Comparison of ENCODE assay signal across 22 mouse cellular contexts in the genomic region with DNA sequence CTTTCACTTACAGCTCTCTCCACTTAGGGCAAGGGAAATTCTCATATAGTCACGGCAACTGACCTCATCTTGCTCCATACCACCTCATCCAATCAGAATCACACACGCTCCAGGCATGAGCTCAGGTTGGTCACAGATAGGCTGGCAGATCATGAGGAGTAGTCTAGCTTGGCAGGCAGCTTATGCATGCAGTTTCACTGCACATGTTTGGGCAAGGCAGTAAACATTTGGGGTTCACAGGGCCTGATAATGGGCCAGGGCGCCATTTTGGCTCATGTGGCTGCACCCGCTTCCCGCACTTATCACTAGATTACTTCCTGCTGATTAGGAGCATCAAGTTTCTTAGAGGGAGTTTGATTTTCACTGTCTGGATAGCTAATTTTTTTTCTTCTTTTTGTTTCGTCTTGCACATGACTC. TPM values are rescaled to one million over a fixed set of nuclear protein-coding genes. Genes with fewer than 3 reads are reported as not detected.
DNase-seq lines count a peak whose midpoint lies in the region; TF ChIP-seq lines count a peak whose summit lies in the region.
"Had no signal": no experiment of that assay in that cellular context is flagged by ENCODE, and none has a peak within 500 bp of the region (broad histone marks: within the 10 kb centered on the region; RNA-seq: fewer than 3 reads in every experiment).

No protein-coding gene starts in this region.

- no peak overlapping the region for H3K4me3 ChIP-seq in left cerebral cortex, adult 2 months
- H3K4me3 ChIP-seq: embryonic facial prominence, embryonic 10.5 days; forebrain, embryonic 13.5 days; gastrocnemius, adult 2 months; heart, embryonic 10.5 days; hindbrain, embryonic 12.5 days had no signal

- no peaks in the 10 kb centered on the region for H3K27me3 ChIP-seq in splenic B cell, adult 2 months (ENCODE audit: control insufficient read depth, insufficient read depth, low read length, poor library complexity, severe bottlenecking)
- H3K27me3 ChIP-seq: forebrain, embryonic 13.5 days; hindbrain, embryonic 12.5 days had no signal

- DNase-seq in 416B (ENCODE audit: low read depth), result peak; percentile 55
- peak; percentile 15 for DNase-seq in CD4-positive helper T cell, adult 2 months (ENCODE audit: low read depth, low spot score)
- peak; percentile 28 for DNase-seq in brain, adult 2 months (ENCODE audit: low read depth, low spot score)
- DNase-seq in splenic B cell, adult 2 months (ENCODE audit: low read depth, low spot score), result peak; percentile 52
- no peak for DNase-seq in left cerebral cortex, adult 2 months (ENCODE audit: extremely low spot score in 1 of 2, low spot score in 2 of 2)
- DNase-seq in adrenal gland, adult 8-10 months, result no peak
- DNase-seq: adrenal gland, postnatal 10 days; B cell, adult 2 months; cerebellum, adult 11-12 months; cerebellum, adult 9-10 months; cerebellum, postnatal 25 days; forebrain, postnatal 0 days; gastrocnemius, adult 2 months; gastrocnemius, postnatal 25 days; heart, postnatal 10 days; heart, postnatal 4 days had no signal

- no peak overlapping the region for H3K27ac ChIP-seq in left cerebral cortex, adult 2 months
- H3K27ac ChIP-seq: embryonic facial prominence, embryonic 10.5 days; forebrain, embryonic 13.5 days; gastrocnemius, adult 2 months; heart, embryonic 10.5 days; hindbrain, embryonic 12.5 days had no signal

- no peak for TF ChIP-seq CTCF in left cerebral cortex, adult 2 months (IDR thresholded peaks at IDR 0.05)

- no peaks in the 10 kb centered on the region; the same call in 1 of the 2 replicates for H3K36me3 ChIP-seq in splenic B cell, adult 2 months (ENCODE audit: control insufficient read depth, insufficient read depth, low read length, poor library complexity, severe bottlenecking)
- H3K36me3 ChIP-seq: embryonic facial prominence, embryonic 10.5 days; heart, embryonic 10.5 days; hindbrain, embryonic 12.5 days had no signal

- intact Hi-C loops in left cerebral cortex, adult 2 months (cut with DNase I), result no loop called here

RNA-seq across cellular contexts. Expression of a gene that starts 13.4 kb away (rescaled TPM):
- total RNA-seq in left cerebral cortex, adult 2 months (2021), result 100 to 1,000 TPM; 102 to 107 TPM
- total RNA-seq in adrenal gland, adult 8-10 months (2022), result 10 to 100 TPM; 47.4 to 56.8 (median 54.8) TPM

RNA-seq across cellular contexts. Expression of a gene that starts 47.0 kb away (rescaled TPM):
- not detected for total RNA-seq in left cerebral cortex, adult 2 months (2021)
- total RNA-seq in adrenal gland, adult 8-10 months (2022), result not detected
- total RNA-seq: adrenal gland, postnatal 10 days; adrenal gland, postnatal 4 days; forebrain, postnatal 0 days; gastrocnemius, adult 2 months; gastrocnemius, postnatal 25 days; granulocyte monocyte progenitor cell, adult 5-6 weeks; heart, postnatal 10 days; heart, postnatal 4 days had no signal

Comparison
In these comparisons a context has a peak if more than half of its experiments do, and no peak if none do; other contexts are left out.
1. DNase-seq: peak in 416B (single experiment), CD4-positive helper T cell, adult 2 months (single experiment), brain, adult 2 months (single experiment) and splenic B cell, adult 2 months (single experiment); none in left cerebral cortex, adult 2 months (0 of 2) and adrenal gland, adult 8-10 months (single experiment).